Mouse (Mus musculus): Measurements from ENCODE around the gene Dennd1c.
A peak's percentile ranks its signal among the peaks of the same experiment; 100 is the strongest.

The Dennd1c gene

DNA sequence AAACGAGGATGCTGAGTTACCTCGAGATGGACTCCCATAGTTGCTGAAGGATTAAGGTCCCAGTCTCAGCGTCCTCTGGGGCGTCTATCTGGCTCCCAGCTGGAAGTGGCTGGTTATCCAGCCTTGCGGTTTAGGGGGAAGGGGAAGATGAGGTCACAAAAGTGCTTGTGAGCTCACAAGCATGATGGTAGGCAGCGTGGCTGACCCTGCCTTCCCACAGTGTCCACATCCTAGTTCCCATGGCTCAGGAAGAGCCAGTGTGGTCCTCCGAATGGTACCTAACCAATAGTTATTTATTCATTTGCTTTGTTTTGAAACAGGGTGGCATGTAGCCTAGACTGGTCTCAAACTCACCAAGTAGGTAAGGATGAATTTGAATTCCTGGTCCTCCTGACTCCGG lies 36.8 kb downstream of the Dennd1c start, which contains the start of gene Slc25a41:
Gene Slc25a41, minus strand, starts transcription at position 101 of the 400 bp plus-strand sequence.
- DNase-seq: no peak

DNA sequence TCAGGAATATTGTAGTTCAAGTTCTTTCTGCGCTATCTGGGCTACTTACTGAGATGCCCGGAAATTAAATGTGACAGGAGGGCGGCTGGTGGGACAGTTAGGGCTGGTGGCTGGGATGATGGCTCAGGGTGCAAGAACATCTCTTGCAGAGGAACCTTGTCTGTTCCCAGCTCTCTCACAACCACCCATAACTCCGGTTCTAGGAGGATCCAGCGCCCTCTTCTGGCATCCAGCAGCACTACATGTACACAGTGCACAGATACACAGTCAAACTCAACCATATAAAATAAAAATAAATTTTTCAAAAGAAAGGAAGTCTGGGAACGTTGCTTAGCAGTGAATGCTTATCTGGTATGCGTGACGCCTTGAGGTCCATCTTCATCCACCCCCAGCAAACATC lies 39.3 kb downstream of the Dennd1c start:
- no peak for DNase-seq

DNA sequence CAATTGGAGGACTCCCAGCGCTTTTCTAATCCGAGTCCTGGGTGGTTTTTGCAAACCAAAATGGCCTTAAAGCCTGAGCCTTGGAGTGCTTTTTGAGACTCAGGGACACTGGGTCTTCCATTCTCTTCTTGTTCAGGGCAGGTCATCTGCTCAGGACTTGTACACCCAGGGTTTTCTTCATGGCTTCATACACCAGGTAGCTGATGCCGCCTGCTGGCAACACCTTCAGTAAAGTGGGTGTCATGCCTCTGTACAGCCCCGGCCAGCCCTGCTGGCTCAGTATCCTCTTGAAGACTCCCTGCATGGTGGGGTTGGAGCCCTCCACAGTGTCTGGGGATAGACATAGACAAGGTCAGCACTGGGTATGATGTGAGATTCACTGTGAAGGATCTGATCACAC lies 45.5 kb downstream of the Dennd1c start:
- DNase-seq: no peak

GRCm38 (mm10) chr17:57031661-57032420 lies 46.5 kb downstream of the Dennd1c start:
- DNase-seq: peak; percentile 99

GRCm38 (mm10) chr17:57030931-57031660 lies 47.2 kb downstream of the Dennd1c start, which contains the start of gene Khsrp:
Khsrp (minus strand) TSS chr17:57031522.
- DNase-seq: peak; percentile 70

DNA sequence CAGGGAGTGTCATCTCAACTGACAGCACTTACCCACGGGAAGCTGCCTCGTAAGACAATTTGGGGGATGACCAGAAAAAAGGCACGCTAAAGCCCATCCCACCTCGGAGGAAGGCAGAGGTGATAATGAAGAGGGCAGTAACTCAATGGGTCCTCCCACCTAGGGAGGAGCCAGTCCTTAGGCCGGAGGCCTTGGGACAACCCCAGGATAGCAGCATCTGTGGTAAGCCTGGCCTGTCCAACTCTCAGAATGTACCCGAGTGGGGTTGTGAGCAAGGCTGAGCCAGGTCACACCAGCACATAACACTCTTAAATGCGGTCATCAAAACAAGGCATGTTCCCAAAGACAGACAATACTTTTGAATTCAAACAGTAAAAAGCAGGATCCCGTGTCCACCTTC lies 48.6 kb downstream of the Dennd1c start:
- no peak for DNase-seq

DNA sequence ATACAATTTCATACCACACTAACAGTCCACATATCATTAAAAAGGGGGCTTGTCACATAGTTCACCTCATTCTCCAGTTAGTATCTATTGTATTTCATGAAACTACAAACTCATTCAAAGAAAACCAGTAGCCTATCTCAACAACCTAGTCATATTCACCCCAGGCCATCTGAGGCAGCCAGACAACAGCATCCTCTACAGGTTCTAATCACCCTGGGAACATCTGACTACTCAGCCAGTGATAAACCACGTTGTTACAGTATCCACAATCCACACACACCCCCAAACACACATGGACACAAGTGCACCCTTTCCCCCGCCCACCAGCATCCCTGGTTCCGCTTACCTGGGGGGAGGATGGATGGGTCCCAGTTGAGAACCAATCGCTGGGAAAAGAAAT lies 50.8 kb downstream of the Dennd1c start:
- no peak for DNase-seq

DNA sequence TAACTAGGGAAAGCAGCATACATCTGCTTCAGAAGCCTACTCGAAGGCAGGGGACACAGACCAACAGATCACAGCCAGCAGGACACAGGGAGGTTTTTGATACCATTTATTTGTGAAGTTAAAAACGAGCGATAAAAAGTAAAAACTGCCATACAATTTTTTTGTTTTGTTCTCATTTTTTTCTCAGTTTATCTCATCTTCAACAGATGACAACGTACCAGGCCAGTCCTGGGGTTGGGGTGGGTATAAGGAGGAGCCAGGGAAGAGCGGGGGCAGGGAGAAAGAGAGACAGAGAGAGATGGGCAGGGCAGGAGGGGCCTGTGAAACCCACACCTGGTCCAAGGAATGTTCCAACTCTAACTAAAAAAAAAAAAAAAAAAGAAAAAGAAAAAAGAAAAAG lies 57.4 kb downstream of the Dennd1c start:
- DNase-seq: no peak

GRCm38 (mm10) chr17:57019693-57020092 lies 58.6 kb downstream of the Dennd1c start:
- DNase-seq: no peak
